Mouse (Mus musculus) colon, adult 2 months (tissue): Measurements from ENCODE around the gene Cutc. TPM values are rescaled to one million over a fixed set of nuclear protein-coding genes. Genes with fewer than 3 reads are reported as not detected.

ENCODE experiments used
- polyA plus RNA-seq: library from polyadenylated mRNA; depleted of rRNA; stranded (reverse); fragments of >200 nt; gene quantifications from 2 replicates; pipeline ENCODE4 v1.2.3, GENCODE M21; 2012; rRNA removed

Cutc gene
- 3.7 and 4.1 TPM in 2 replicates for polyA plus RNA-seq

DNA sequence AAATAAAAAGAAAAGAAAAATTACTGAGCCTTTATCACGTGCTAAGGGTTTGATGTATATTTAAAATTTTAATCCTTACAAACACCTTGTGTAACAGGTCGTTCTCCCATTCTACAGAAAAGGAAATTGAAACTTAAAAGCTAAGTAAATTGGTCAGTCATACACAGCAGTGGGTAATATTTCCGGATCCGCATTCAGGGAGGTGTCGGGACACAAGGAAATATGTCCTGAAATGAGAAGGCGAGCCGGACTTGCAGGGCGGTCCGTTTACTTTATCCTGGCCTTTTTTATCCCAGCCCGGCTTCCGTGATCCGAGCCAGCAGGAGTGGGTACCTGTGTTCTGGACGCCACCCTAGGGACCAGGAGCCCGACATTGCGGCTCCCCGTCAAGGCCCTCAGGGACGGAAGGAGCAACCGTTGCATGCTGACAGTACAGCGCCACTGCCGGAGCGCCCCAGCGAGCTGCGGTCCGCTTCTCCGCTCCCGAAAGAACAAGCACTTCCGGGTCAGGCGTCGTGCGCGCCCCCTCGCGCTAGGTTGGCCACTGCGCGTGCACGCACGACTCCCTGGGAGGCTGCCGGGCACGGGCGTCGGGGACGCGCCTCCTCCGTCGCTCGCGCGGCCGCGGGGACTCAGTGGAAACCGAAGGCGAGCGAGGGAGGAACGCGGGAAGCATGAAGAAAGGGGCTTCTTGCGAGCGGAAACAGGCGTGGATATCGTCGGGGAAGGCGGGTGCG lies at the start of gene Cutc, which contains the start of gene Cox15:
Gene Cutc (plus strand): TSS at position 508 of the 737 bp plus-strand sequence.
Gene Cox15 (minus strand): TSS at position 512 of the 737 bp plus-strand sequence.

GRCm38 (mm10) chr19:43781980-43782379 lies 29.2 kb downstream of the Cutc start, which contains the start of gene Abcc2:
TSS of gene Abcc2 (plus strand) at chr19:43782192.

Other genes starting within 250 kb of the Cutc start
- gene Got1, start 228.4 kb upstream of the Cutc start, polyA plus RNA-seq, result 28.8 and 31.6 TPM in 2 replicates
- 18.3 and 21.8 TPM in 2 replicates for gene Nkx2-3, start 140.7 kb upstream of the Cutc start, polyA plus RNA-seq
- gene Slc25a28, start 78.1 kb upstream of the Cutc start, polyA plus RNA-seq, result 57.0 and 68.7 TPM in 2 replicates
- 8.0 and 8.6 TPM in 2 replicates for gene Entpd7, start 63.3 kb upstream of the Cutc start, polyA plus RNA-seq
- gene Cox15, start within 50 bp of the Cutc start, polyA plus RNA-seq, result 11.6 and 13.6 TPM in 2 replicates
- gene Abcc2, start 29.2 kb downstream of the Cutc start, polyA plus RNA-seq, result 0.12 and 0.24 TPM in 2 replicates
- gene Dnmbp, start 187.2 kb downstream of the Cutc start, polyA plus RNA-seq, result 65.7 and 78.2 TPM in 2 replicates
- gene Cpn1, start 233.6 kb downstream of the Cutc start, polyA plus RNA-seq, result 13.2 and 13.8 TPM in 2 replicates